Mouse (Mus musculus): ENCODE results near the gene Adam15.

DNA sequence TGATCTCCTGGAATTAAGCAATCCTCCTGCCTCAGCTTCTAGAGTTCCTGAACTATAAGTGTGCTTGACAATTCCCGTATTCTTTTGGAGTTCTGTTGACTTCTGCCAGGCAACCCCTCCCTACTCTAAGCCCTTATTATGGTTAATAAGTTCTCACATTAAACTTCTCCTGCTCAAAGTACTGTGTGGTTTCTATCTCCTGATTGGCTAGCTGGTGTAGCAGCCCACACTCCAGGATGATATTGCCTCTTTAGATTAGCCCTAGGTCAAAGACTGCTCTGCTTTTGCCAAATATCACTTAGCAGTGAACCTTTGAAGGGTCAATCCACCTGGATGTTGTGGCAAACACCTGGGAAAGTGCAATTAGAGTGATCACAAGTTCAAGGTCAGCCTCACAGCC is 49.7 kb downstream of the Adam15 start:
- TF ChIP-seq CTCF (IDR thresholded peaks at IDR 0.05; ENCODE audit: extremely low read depth, insufficient read depth, insufficient read length, insufficient replicate concordance): no peak
- TF ChIP-seq POLR2A (IDR thresholded peaks at IDR 0.05; ENCODE audit: low read depth, low read length): no peak
